Mouse (Mus musculus): ENCODE measurements around the gene Olfr1358.

DNA sequence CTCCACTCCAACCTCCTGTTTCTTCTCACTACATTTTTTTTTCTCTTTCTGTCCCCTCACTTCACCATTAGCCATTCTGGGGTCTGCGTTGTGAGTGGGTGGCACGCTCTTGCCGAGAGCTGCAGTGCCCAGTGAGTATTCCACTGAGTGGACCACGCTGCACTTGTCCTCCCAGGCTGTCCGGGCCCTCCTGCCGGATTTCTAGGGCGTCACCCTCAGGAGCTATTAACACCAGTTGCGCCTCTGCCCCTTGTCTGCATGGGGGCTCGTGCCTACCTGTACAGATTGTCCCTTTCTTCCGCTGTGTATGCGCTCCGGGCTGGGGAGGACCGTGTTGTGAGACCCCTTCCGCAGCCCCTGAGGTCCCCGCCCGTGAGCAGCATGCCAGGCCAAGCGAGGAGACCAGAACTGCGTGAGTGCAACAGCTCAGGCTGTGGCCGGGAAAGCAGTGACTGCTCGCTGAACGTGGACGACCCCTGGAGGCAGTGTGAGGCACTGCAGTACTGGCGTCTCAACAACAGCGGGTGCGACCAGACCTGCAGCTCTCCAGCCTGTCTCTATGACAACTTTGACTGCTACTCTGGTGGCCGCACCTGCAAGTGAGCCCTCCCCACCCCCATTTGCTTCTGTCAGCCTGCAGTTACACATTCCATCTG is 29.7 kb upstream of the Olfr1358 start:
- no peak for TF ChIP-seq ZNF384 (IDR thresholded peaks at IDR 0.05; ENCODE audit: low read depth, low read length)
- TF ChIP-seq ZC3H11A (IDR thresholded peaks at IDR 0.05; ENCODE audit: borderline replicate concordance, low read depth, low read length), result no peak
- no peak for TF ChIP-seq CHD2 (IDR thresholded peaks at IDR 0.05; ENCODE audit: low read depth, low read length)
- TF ChIP-seq MAFK (IDR thresholded peaks at IDR 0.05; ENCODE audit: insufficient read depth, low read depth, low read length), result no peak
- no peak for TF ChIP-seq HCFC1 (IDR thresholded peaks at IDR 0.05; ENCODE audit: borderline replicate concordance, insufficient read depth, low read length)

All from ES-E14 (cell line).